Mouse (Mus musculus) neutrophil, adult 65 days (primary cell): ENCODE data around the gene Olfr747. TPM values are rescaled to one million over a fixed set of nuclear protein-coding genes. Genes with fewer than 3 reads are reported as not detected.

ENCODE experiments used
- total RNA-seq: library from RNA; stranded (reverse); gene quantifications from 2 replicates; pipeline ENCODE4 v1.2.4, GENCODE M21; 2023

Gene Olfr747
- not detected in 2 replicates for total RNA-seq

DNA sequence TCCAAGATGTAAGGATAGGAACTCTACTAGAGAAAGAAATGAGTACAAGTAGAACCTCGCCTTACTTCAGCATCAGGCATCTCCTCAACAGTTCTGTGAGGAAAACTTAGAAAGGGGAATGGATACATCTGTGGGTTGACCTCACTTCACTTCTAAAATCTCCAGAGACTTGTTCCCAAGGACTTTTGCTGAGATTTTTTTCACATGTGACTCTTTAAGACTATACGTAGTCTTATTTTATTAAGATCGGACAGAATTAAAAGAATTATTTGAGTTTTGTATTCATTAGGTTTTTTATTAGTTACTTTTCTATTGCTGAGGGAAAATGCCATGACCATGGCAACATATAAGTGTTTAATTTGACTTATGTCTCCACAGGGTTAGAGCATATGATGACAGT, at the start of gene Olfr747:
Olfr747 (minus strand) TSS at position 101 of the 400 bp plus-strand sequence.

DNA sequence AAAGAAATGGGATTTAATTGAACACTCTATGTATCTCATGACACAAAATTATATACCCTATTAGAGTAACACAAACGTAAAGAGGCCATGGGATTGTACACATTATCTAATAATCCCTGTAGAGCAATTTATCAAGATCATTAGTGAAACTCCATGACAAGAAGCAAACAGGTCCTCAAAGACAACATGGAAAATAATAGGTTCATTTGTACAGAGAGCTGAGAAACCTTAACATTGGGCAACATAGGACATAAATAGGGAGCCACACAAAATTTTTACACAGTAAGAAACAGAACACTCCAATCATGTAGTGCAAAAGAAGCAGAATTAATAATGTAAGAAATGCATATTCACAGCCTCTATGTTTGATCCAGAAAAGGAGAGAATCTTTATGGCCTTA, 14.1 kb upstream of the Olfr747 start, which contains the start of gene Olfr748:
Olfr748 (plus strand) TSS at position 301 of the 400 bp plus-strand sequence.

GRCm38 (mm10) chr14:50646783-50647182, 46.2 kb downstream of the Olfr747 start, which contains the start of gene Olfr746:
Olfr746 (plus strand) TSS chr14:50647083.

GRCm38 (mm10) chr14:50639088-50639487, 53.9 kb downstream of the Olfr747 start, which contains the start of gene Olfr745:
Olfr745 (plus strand) TSS chr14:50639388.

Other genes starting within 250 kb of the Olfr747 start
- gene Olfr740, start 247.7 kb downstream of the Olfr747 start, total RNA-seq, result not detected in 2 replicates
- gene Olfr741, start 220.5 kb downstream of the Olfr747 start, total RNA-seq, result not detected in 2 replicates
- not detected in 2 replicates for gene Olfr742, start 189.6 kb downstream of the Olfr747 start, total RNA-seq
- gene Olfr743, start 171.4 kb downstream of the Olfr747 start, total RNA-seq, result not detected in 2 replicates
- gene Olfr744, start 78.3 kb downstream of the Olfr747 start, total RNA-seq, result not detected in 2 replicates
- gene Olfr745, start 53.8 kb downstream of the Olfr747 start, total RNA-seq, result not detected in 2 replicates
- not detected in 2 replicates for gene Olfr746, start 46.1 kb downstream of the Olfr747 start, total RNA-seq
- not detected in 2 replicates for gene Olfr748, start 14.2 kb upstream of the Olfr747 start, total RNA-seq
- gene Olfr749, start 51.9 kb upstream of the Olfr747 start, total RNA-seq, result not detected in 2 replicates
- 28.0 and 39.4 TPM in 2 replicates for gene Ttc5, start 92.3 kb upstream of the Olfr747 start, total RNA-seq
- not detected in 2 replicates for gene Ccnb1ip1, start 114.5 kb upstream of the Olfr747 start, total RNA-seq
- gene Parp2, start 114.6 kb upstream of the Olfr747 start, total RNA-seq, result 23.5 and 35.4 TPM in 2 replicates
- gene Tep1, start 177.4 kb upstream of the Olfr747 start, total RNA-seq, result 33.7 and 51.6 TPM in 2 replicates
- 0.13 and 0.18 TPM in 2 replicates for gene Klhl33, start 204.3 kb upstream of the Olfr747 start, total RNA-seq
- 14.8 and 15.6 TPM in 2 replicates for gene Osgep, start 231.7 kb upstream of the Olfr747 start, total RNA-seq
- gene Apex1, start 231.8 kb upstream of the Olfr747 start, total RNA-seq, result 11.9 and 13.5 TPM in 2 replicates
- 64.3 and 86.6 TPM in 2 replicates for gene Pip4p1, start 237.7 kb upstream of the Olfr747 start, total RNA-seq
- 55.5 and 66.9 TPM in 2 replicates for gene Pnp, start 237.9 kb upstream of the Olfr747 start, total RNA-seq